Mouse (Mus musculus): ENCODE data around the gene Clspn.

- TF ChIP-seq MAX (IDR thresholded peaks at IDR 0.05; ENCODE audit: low read length) (peak; percentile 62), POLR2A (IDR thresholded peaks at IDR 0.05; ENCODE audit: control insufficient read depth in 1 of 2, insufficient read depth in 1 of 2, low read depth in 1 of 2, low read length in 2 of 2, poor library complexity in 1 of 2) (no peak), CTCF (IDR thresholded peaks at IDR 0.05 in 2 of 3, conservative IDR thresholded peaks at IDR 0.05 in 1 of 3; ENCODE audit: control insufficient read depth in 1 of 3, insufficient read depth in 1 of 3, low read depth in 2 of 3, low read length in 3 of 3, poor library complexity in 1 of 3, severe bottlenecking in 1 of 3) (peak in 2 of 3 experiments; percentile 36 to 49; a peak in 4 of 6 replicates), UBTF (IDR thresholded peaks at IDR 0.05; ENCODE audit: borderline replicate concordance, insufficient read depth, low read depth, low read length) (no peak), USF1 (IDR thresholded peaks at IDR 0.05; ENCODE audit: low read depth, low read length) (no peak), GATA1 (IDR thresholded peaks at IDR 0.05; ENCODE audit: low read depth, low read length) (no peak), BHLHE40 (IDR thresholded peaks at IDR 0.05; ENCODE audit: borderline replicate concordance, low read depth, low read length) (no peak), TAL1 (IDR thresholded peaks at IDR 0.05; ENCODE audit: low read length) (no peak)
These were observed 3.0 kb upstream of the Clspn start for GRCm38 (mm10) chr4:126553685-126554084.

Data from MEL (cell line).